Mouse (Mus musculus) gastrocnemius, postnatal 36 days (tissue): ENCODE measurements around the gene Ccna1. TPM values are rescaled to one million over a fixed set of nuclear protein-coding genes. Genes with fewer than 3 reads are reported as not detected.

ENCODE experiments used
- total RNA-seq, 2 experiments: library from RNA; stranded (reverse); gene quantifications; 2 replicates each; pipeline ENCODE4 v1.2.3; 2021

Ccna1 gene
- total RNA-seq, 2 experiments from 2014 or later: not detected

Other genes starting within 250 kb of the Ccna1 start
- 10 to 100 TPM; 23.7 to 23.9 TPM for gene Rfxap, start 247.7 kb downstream of the Ccna1 start, total RNA-seq
- gene Sertm1, start 139.6 kb downstream of the Ccna1 start, total RNA-seq: not detected
- gene Spg20, start 56.6 kb upstream of the Ccna1 start, total RNA-seq: 10 to 100 TPM; 22.9 to 28.9 TPM
- gene Ccdc169, start 81.8 kb upstream of the Ccna1 start, total RNA-seq: under 1 TPM in 1 of 2 experiments, not detected in 1; 0.08 TPM
- not detected for gene Sohlh2, start 126.5 kb upstream of the Ccna1 start, total RNA-seq
- gene Dclk1, start 186.9 kb upstream of the Ccna1 start, total RNA-seq: 1 to 10 TPM; 2.6 to 5.7 TPM